Mouse (Mus musculus): ENCODE data around the gene 9330161L09Rik.

GRCm38 (mm10) chr12:103407720-103408119, at the start of gene 9330161L09Rik:
- TF ChIP-seq CTCF (IDR thresholded peaks at IDR 0.05; ENCODE audit: low read depth): no peak
- TF ChIP-seq EP300 (IDR thresholded peaks at IDR 0.05; ENCODE audit: low read depth): no peak

Measured in liver, embryonic 14.5 days (tissue).